Mouse (Mus musculus): ENCODE results near the gene Rab11fip2. TPM values are rescaled to one million over a fixed set of nuclear protein-coding genes. Genes with fewer than 3 reads are reported as not detected.

Gene Rab11fip2
- total RNA-seq (2021) = 10 to 100 TPM; 67.7 to 71.4 TPM
- long read RNA-seq, partial matches to known transcripts = 0 of 6 reads
- long read RNA-seq, other reads (novel, unspliced or antisense) = 6 of 6 reads

GRCm38 (mm10) chr19:59943322-59943871 lies at the start of gene Rab11fip2:
Gene Rab11fip2, minus strand, starts transcription at chr19:59943654.
- peak; percentile 74 to 87 for DNase-seq (ENCODE audit: low spot score in 2 of 2)

GRCm38 (mm10) chr19:59981588-59981987 lies 38.1 kb upstream of the Rab11fip2 start:
- DNase-seq (ENCODE audit: low spot score in 2 of 2) = no peak

GRCm38 (mm10) chr19:59954936-59955335 lies 11.5 kb upstream of the Rab11fip2 start:
- no peak for DNase-seq (ENCODE audit: low spot score in 2 of 2)

GRCm38 (mm10) chr19:59949731-59950130 lies 6.3 kb upstream of the Rab11fip2 start:
- no peak for DNase-seq (ENCODE audit: low spot score in 2 of 2)

- DNase-seq (ENCODE audit: low spot score in 2 of 2) = peak; percentile 13 to 46
Measured at GRCm38 (mm10) chr19:59942716-59943321, 635 bp downstream of the Rab11fip2 start.

- DNase-seq (ENCODE audit: low spot score in 2 of 2) = peak in 1 of 2 experiments; percentile 27
Measured at GRCm38 (mm10) chr19:59939711-59940110, 3.7 kb downstream of the Rab11fip2 start.

- no peak for DNase-seq (ENCODE audit: low spot score in 2 of 2)
Measured at GRCm38 (mm10) chr19:59932085-59932484, 11.4 kb downstream of the Rab11fip2 start.

GRCm38 (mm10) chr19:59928672-59929071 lies 14.8 kb downstream of the Rab11fip2 start:
- no peak for DNase-seq (ENCODE audit: low spot score in 2 of 2)

- DNase-seq (ENCODE audit: low spot score in 2 of 2) = no peak
Measured at GRCm38 (mm10) chr19:59926125-59926524, 17.3 kb downstream of the Rab11fip2 start.

GRCm38 (mm10) chr19:59920846-59921245 lies 22.6 kb downstream of the Rab11fip2 start:
- DNase-seq (ENCODE audit: low spot score in 2 of 2) = no peak

- DNase-seq (ENCODE audit: low spot score in 2 of 2) = no peak
Measured at GRCm38 (mm10) chr19:59917901-59918613, 25.4 kb downstream of the Rab11fip2 start.

GRCm38 (mm10) chr19:59911554-59911953 lies 31.9 kb downstream of the Rab11fip2 start:
- DNase-seq (ENCODE audit: low spot score in 2 of 2) = no peak

GRCm38 (mm10) chr19:59905296-59906081 lies 38.0 kb downstream of the Rab11fip2 start:
- peak; percentile 36 to 81 for DNase-seq (ENCODE audit: low spot score in 2 of 2)

GRCm38 (mm10) chr19:59899965-59900364 lies 43.5 kb downstream of the Rab11fip2 start:
- DNase-seq (ENCODE audit: low spot score in 2 of 2) = no peak

GRCm38 (mm10) chr19:59898301-59898700 lies 45.2 kb downstream of the Rab11fip2 start:
- DNase-seq (ENCODE audit: low spot score in 2 of 2) = no peak

- no peak for DNase-seq (ENCODE audit: low spot score in 2 of 2)
Measured at GRCm38 (mm10) chr19:59889383-59889782, 54.1 kb downstream of the Rab11fip2 start.

GRCm38 (mm10) chr19:59888846-59889245 lies 54.6 kb downstream of the Rab11fip2 start:
- DNase-seq (ENCODE audit: low spot score in 2 of 2) = no peak

- no peak for DNase-seq (ENCODE audit: low spot score in 2 of 2)
Measured at GRCm38 (mm10) chr19:59887866-59888265, 55.6 kb downstream of the Rab11fip2 start.

GRCm38 (mm10) chr19:59885301-59885700 lies 58.2 kb downstream of the Rab11fip2 start:
- peak in 1 of 2 experiments; percentile 37 for DNase-seq (ENCODE audit: low spot score in 2 of 2)

GRCm38 (mm10) chr19:59877238-59877637 lies 66.2 kb downstream of the Rab11fip2 start:
- no peak for DNase-seq (ENCODE audit: low spot score in 2 of 2)

GRCm38 (mm10) chr19:59866666-59867065 lies 76.8 kb downstream of the Rab11fip2 start:
- DNase-seq (ENCODE audit: low spot score in 2 of 2) = no peak
